Mouse (Mus musculus): ENCODE results near the gene Nos3.

GRCm38 (mm10) chr5:24332401-24332800 lies 32.2 kb upstream of the Nos3 start:
- TF ChIP-seq CTCF (IDR thresholded peaks at IDR 0.05; ENCODE audit: low read depth, low read length) (no peak), TAL1 (conservative IDR thresholded peaks at IDR 0.05; ENCODE audit: low read depth, low read length) (no peak)
